Mouse (Mus musculus): Measurements from ENCODE around the gene P2ry13.

DNA sequence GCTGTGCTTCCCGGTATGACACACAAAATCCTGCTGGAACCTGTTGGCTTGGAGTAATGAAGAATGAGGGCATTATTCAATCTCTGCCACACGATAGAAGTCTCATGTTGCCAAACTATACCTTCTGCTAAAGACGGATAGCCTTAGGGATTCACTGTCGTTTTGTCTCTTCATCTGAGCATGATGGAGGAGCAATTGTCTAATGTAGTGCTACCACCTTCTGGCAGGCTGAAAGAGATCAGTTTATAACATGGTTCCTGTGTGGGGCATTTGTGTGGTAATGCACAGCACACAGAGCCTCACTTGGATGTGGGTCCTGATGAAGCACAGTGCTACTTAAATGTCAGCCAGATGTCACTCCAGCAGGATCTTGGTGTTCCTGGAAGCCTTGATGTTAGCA is 41.5 kb downstream of the P2ry13 start:
- TF ChIP-seq GATA1 (IDR thresholded peaks at IDR 0.05; ENCODE audit: low read length), result no peak
- no peak for TF ChIP-seq TAL1 (IDR thresholded peaks at IDR 0.05; ENCODE audit: low read length)
